Mouse (Mus musculus) urinary bladder, adult 2 months (tissue): ENCODE data around the gene Hnrnpk. TPM values are rescaled to one million over a fixed set of nuclear protein-coding genes. Genes with fewer than 3 reads are reported as not detected.
"Not testable (repeated sequence)": the region's sequence is repeated elsewhere in the genome, so short reads cannot be mapped to it uniquely, and the experiment has no call there.

Experiments
- DNase-seq: peaks from one replicate; pipeline ENCODE4 v3.0.0; 2022; ENCODE audit warnings: low spot score
- polyA plus RNA-seq: library from polyadenylated mRNA; depleted of rRNA; stranded (reverse); fragments of >200 nt; gene quantifications from 2 replicates; pipeline ENCODE4 v1.2.3, GENCODE M21; 2012

Hnrnpk gene
- polyA plus RNA-seq, 1 experiment, result 577 TPM

- DNase-seq, result no peak
Observed at GRCm38 (mm10) chr13:58388379-58388778, 14.8 kb downstream of the Hnrnpk start.

DNA sequence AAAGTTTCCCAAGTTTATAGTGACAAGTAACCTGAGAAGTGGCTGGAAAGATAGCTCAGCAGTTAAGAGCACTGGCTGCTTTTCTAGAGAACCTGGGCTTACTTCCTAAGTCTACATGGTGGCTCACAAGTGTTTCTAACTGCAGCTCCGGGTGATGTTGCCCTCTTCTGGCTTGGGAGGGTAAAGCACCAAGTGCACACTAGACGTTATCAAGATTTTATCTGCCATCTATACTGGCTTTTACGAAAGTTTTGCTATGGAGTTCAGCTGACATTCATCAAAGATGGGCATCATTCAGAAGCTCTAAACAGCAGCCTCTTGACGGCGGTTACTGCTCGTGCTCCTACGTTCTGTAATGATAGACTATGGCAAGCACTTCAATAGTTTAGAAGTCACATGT, 15.2 kb downstream of the Hnrnpk start:
- no peak for DNase-seq

- no peak for DNase-seq
Observed at GRCm38 (mm10) chr13:58385547-58385920, 17.6 kb downstream of the Hnrnpk start.

GRCm38 (mm10) chr13:58384779-58385546, 18.2 kb downstream of the Hnrnpk start, which contains the start of gene 2210016F16Rik:
2210016F16Rik (minus strand) TSS chr13:58385225.
- DNase-seq, result peak; percentile 67

DNA sequence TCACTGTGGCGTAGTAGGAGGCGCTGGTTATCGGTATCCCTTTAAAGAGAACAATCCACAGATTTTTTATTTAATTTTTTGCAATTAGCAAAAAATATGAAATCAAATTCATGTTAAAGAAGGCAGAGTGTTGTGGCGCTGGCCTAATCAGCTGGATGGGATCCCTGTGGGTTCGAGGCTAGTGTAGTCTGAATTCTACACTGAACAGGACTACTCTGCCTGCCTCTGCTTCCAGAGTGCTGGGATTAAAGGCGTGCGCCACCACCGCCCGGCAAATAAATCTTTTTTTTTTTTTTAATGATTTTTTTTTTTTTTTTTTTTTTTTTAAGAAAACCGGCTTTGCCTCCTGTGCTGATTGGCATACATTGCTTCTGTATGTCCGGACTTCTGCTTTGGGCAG, 18.8 kb downstream of the Hnrnpk start:
- DNase-seq, result no peak

- no peak for DNase-seq
Observed at GRCm38 (mm10) chr13:58373153-58373470, 30.0 kb downstream of the Hnrnpk start.

DNA sequence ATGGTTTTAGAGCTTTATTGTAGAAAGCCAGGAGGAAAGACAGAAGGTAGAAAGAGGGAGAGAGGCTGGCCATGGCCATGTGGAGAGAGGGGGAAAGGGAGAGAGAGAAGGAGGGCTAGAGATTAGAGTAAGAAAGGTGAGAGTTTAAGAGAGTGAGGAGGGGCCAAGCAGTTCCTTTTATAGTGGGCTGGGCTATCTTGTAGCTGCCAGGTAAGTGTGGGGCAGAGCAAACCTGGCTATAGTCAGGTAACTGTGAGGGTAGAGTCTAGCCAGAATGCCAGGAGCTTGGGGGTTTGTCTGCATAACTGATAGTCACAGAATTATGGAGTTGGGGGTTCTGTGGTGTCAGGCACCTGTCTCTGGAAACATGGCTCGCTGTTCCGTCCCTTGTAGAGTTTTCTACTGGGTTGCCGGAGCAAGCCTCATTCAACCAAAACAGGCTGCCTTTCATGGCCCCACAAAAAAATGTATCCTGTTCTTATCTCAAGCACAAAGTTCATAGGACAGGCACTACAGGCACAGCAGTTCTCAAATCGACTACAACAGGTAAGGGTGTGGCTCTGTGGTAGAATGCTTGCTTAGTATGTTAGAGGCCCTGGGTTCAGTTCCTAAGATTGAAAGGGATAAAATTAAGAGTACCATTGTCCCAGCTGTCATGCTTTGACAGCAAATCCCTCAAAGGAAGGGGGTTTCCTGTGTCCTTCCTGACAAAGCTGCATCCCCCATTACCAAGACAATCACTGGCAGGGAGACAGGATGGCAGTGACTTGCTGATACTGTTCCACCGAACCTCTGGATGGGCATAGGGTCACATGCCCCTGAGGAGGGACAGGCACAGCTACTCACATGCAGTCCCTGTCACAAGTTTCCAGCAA, 30.6 kb downstream of the Hnrnpk start:
- DNase-seq, result no peak

GRCm38 (mm10) chr13:58368835-58369234, 34.3 kb downstream of the Hnrnpk start:
- no peak for DNase-seq

DNA sequence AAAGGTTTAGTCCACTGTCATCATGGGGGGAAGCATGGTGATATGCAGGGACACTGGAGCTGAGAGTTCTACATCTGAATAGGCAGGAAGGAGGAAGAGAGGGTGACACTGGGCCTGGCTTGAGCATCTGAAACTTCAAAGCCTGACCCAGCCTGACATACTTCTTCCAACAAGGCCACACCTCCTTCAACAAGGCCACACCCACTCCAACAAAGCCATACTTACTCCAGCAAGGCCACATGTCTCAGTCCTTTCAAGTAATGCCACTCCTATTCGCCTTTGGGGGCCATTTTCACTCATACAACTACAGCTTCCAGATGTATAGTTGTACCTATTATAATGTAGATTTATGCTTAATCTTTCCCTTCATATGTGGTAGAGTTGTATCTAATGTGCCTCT, 35.5 kb downstream of the Hnrnpk start:
- DNase-seq, result no peak

DNA sequence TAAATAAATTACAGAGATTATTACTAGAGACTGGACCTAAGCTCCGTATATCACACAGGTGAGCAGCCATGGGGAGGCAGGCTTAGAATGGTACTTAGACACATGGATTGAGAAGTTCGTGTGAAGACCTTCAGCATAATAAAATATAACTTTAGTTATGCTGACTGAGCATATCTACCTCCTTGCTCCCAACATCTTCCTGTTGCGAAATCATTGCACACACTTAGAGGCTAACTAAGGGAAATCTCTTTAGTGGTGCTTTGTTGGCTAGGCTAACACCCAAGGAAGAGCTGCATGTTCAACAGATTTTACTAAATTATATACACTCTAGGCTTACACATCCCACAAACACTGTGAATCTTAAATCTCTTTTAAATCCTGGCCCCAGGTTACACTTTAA, 36.8 kb downstream of the Hnrnpk start:
- DNase-seq, result no peak

DNA sequence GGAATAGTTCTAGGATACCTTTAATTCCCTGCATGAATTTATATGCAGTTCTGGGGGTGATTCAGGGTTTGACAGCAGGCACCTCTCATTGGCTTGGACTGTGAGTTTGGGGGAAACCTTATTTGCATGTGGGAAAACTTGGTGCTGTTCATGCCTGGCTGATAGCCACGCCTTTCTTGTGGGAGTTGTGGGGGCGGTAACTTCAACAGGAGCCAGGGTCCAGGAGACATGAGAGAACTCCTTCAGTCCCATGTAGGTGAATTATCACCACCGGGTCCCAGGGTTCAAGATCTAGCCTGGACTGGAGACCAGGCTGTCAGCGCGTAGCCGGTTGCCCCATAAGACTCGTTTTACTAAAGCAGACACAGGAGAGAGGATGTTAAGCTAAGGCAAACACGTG, 38.0 kb downstream of the Hnrnpk start:
- DNase-seq, result not testable (repeated sequence)

- no peak for DNase-seq
Observed at GRCm38 (mm10) chr13:58364353-58365175, 38.6 kb downstream of the Hnrnpk start.

GRCm38 (mm10) chr13:58359304-58359653, 43.9 kb downstream of the Hnrnpk start:
- no peak for DNase-seq

DNA sequence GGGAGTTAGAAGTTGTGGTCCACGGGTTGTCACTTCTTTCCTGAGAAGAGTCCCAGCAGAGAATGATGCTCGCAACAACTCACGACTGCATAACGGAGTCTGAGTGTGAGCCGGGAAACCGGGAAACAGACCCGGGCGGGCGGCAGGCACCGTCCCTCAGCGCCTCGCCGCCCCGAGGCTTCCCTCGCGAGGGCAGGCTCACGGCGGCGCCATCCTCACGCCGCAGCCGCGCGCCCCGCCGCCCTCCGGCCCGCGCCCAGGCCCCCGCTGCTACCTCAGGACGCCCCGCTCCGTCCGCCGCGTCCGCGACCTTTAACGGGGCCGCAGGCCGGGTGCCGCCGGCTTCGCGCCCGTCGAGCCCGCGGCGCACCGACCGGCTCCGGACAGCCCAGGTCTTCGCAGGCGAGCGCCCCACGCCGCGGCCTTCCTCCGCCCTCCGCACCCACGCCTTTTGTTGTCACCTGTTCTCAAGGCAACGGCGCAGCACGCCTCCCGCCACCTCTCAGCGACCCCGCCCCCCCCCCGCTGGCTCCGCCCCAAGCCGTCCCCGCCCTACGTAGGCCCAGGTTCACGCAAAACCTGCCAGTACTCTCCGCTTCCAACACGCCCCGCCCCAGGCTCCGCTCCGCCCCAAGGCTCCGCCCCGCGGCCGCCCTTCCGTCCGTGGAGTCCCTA, 44.4 kb downstream of the Hnrnpk start, which contains the start of gene Kif27:
TSS of gene Kif27 (minus strand) at position 494 of the 675 bp plus-strand sequence.
- peak; percentile 46 for DNase-seq

GRCm38 (mm10) chr13:58352996-58353395, 50.1 kb downstream of the Hnrnpk start:
- no peak for DNase-seq

GRCm38 (mm10) chr13:58350606-58351005, 52.5 kb downstream of the Hnrnpk start:
- DNase-seq, result no peak

- no peak for DNase-seq
Observed at GRCm38 (mm10) chr13:58344505-58344904, 58.6 kb downstream of the Hnrnpk start.
